Mouse (Mus musculus) frontal cortex, postnatal 10 days (tissue): Measurements from ENCODE around the gene Kng1.

Experiments used
- DNase-seq, 2 experiments: peaks; one replicate each; pipeline ENCODE4 v3.0.0; 2022; ENCODE audit warnings: low spot score in 2 of 2, mixed read lengths in 1 of 2

The Kng1 gene

DNA sequence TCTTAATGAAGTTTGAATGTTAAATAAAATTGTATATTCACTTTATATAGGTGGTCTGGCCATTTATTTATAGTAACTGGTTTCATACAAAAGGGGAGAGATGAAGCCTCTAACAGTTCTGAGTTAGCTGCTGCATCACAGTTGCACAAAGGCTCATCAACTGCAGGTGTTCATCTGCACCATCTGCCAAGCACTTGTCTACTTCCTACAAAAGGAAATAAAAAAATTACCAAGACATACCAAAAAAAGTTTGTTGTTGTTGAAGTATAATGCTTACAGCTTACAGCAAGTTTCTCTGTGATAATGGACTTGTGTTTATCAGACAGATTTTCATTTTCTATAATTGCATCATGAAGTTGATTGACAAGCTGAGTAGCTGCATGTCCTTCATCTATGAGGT is 56.2 kb downstream of the Kng1 start:
- no peak for DNase-seq

DNA sequence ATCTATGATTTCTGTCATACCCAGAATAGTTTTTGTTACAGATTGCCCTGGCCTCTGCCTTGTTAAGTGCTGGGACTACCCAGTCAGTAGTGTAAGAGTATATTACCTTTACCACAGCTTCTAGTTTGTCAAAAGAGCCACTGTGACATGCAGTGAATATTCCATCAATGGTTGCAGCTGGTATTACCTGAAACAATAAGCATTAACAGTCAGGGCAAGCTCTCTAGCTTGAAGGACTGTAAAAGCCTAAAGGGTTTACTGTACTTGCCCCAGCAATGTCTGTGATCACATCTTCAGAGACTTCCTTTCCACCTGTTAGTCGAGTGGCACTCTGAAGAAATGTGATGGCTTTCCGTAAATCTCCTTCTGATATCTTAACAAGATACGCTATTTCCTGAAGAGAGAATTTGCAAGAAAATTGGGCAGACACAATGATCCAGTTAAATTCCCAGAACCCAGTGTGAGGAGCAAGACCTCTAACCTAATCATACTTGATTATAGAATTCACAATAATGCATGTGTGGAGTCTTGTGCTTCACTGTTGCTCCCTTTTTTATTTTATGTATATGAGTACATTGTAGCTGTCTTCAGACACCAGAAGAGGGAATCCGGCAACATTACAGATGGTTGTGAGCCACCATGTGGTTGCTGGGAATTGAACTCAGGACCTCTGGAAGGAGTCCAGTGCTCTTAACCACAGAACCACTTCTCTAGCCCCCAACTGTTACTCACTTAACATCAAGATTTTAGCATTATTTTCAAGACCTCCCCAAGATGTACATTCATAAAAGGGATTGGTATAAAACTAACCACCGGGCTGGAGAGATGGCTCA is 56.9 kb downstream of the Kng1 start:
- no peak for DNase-seq

DNA sequence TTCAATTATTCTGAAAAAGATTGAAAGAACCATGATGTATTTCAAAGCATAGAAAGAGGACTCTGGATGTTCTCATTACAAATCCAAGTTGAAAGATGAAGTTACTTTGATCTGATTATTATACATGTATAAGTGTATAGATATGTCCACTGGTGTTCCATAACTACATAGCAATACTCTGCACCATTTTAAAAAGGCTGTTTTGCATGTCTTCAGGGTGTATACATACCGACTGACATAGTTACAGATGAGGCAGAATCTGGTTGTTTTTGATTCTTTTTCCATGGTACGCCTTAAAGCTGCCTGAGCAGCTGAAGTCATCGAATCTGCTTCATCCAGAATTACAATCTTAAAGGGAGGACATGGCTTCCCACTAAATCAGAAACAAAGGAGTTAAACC is 57.8 kb downstream of the Kng1 start:
- no peak for DNase-seq

DNA sequence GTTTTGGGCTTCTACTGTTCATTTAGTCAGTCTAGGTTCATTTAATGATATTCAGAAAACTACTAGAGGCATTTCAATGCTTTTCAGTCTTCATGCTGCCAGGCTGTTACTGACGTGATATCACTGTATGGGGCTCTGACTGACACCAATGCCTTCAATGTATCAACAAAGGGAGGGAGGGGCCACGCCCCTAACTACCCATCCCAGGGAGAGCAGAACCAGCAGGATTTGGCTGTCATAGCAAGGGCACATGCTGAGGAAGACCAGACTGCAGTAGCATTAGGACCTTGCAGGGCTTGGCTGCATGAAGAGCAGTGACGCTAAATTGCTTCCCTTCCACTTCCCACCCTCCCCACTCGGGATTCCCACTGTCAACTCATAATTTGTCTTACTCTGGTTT is 59.5 kb downstream of the Kng1 start:
- no peak for DNase-seq

DNA sequence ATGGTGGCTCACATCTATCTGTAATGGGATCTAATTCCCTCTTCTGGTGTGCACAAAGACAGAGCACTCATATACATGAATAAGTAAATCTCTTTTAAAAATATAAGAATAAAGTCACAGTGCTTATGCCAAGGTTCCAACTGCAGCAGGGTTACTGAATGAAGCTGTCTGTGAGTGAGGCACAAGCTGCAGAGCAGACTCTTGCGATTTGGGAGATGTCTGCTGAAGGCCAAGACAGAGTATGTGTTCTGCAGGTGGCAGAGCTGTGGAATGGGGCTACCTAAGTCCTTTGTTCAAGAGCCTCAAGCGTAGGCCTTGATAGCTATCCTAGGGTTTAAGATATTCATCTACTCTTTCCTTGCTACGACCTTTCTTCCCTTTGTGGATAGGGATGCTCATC is 64.8 kb downstream of the Kng1 start:
- no peak for DNase-seq

DNA sequence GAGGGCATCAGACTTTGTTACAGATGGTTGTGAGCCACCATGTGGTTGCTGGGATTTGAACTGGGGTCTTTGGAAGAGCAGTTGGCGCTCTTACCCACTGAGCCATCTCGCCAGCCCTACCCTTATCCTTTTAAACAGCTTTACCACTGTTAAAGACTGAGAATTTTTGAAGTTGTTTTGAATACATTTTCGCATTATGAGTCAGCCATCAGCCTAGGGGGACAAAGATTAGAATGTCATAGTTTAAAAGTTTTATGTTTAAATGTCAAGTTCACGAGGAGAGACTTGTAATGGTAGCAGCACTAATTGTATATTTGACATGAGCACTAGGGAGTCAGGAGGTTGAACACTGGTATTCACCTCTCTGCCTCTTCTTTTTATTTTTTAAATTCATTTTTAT is 65.4 kb downstream of the Kng1 start:
- no peak for DNase-seq

DNA sequence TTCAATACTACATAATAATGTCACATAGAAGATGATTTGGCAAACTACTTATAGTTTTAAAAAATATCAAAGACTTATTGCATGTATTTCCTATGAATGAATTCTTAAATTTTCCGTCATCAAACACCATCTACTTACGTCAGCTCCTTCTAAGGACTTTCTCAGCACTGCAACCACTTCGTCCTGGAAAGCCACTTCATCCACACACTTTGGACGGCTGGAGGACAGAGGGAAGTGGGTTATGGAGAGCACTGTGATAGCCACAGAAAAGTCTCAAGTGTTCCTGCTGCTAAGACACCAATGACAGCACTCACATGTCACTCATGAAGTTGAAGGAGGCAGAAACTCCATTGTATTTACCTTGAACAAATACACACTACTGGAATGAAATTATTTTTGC is 66.7 kb downstream of the Kng1 start:
- no peak for DNase-seq

DNA sequence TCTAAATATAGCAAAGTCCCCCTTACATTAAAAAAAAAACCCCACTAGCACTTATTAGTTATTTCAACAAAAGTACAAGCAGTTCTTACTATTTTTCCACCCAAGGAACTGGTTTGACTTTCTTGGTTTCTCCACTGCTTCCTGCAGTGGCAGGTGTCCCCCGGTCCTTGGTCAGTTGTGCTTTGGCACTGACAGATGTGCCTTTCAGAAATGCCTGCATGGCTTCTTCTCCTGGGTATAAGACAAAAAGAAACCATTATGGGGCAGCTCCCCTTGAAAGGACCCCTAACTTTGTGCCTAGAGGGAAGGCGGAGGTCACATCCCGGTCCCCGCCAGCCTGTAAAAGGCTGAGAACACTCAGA is 69.6 kb downstream of the Kng1 start:
- no peak for DNase-seq

DNA sequence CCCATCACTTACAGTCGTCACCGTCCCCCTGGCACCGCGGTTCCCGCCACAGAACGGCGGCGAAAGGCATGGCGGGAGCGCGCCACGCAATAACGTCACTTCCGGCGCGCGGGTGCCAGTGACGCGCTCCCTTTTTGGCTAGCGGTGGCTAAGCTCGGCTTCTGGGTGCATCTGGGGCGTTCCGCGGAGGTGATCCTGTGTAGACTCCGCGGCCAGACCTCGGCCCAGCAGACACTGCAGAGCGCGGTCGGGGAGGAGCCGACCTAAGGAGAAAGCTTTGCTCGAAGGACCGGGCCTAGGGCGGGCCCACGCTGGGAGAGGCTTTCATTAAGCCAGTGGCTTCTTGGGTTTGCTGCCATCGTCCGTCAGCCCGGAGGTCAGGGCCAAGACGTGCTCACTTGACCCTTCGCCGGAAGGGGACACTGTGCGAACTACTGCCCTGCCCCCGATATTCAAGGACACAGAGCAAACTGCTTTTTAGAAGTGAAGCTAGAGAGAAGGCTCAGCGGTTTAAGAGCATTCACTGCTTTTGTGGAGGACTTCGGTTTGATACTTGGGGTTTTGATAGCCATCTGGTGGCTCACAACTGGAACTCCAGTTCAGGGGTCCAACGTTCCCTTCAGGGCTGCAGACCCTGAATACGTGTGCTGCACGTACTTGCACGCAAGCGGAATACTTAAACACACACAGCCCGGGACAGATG is 70.2 kb downstream of the Kng1 start, which contains the start of gene Rfc4:
Gene Rfc4, minus strand, starts transcription at position 65 of the 703 bp plus-strand sequence.
- DNase-seq = peak; percentile 84 to 91

DNA sequence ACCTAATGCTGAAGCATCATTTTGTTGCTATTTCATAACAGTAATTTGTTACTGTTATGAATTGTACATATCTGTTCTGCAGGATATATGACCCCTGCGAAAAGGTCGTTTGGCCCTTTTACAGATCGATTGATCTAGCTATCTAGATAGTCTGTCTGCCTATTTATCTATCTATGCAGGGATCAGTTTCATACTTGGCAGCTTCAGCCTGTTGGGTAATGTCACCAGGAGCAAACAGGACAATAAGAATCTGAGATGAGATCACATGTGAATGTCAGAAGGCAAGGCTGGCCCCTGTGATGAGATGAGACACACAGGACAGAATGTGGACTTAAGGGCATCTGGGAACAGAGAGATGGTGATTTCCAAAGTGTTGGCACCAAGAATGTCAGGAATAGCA is 72.6 kb downstream of the Kng1 start:
- no peak for DNase-seq
